Mouse (Mus musculus): ENCODE data around the gene Suclg2. TPM values are rescaled to one million over a fixed set of nuclear protein-coding genes. Genes with fewer than 3 reads are reported as not detected.
A peak's percentile ranks its signal among the peaks of the same experiment; 100 is the strongest.

Suclg2 gene
- total RNA-seq (2021) = 10 to 100 TPM; 14.1 to 17.3 TPM
- long read RNA-seq, experiment 1, transcript Suclg2-204 (11 exons, 3,367 nt) = major isoform, 28 of 31 reads
- long read RNA-seq, experiment 1, partial matches to known transcripts = 1 of 31 reads
- long read RNA-seq, experiment 1, other reads (novel, unspliced or antisense) = 2 of 31 reads
- long read RNA-seq, experiment 2, transcript Suclg2-204 (11 exons, 3,367 nt) = major isoform, 22 of 22 reads
- long read RNA-seq, experiment 2, partial matches to known transcripts = 0 of 22 reads
- long read RNA-seq, experiment 2, other reads (novel, unspliced or antisense) = 0 of 22 reads

GRCm38 (mm10) chr6:95718031-95718968 is at the start of gene Suclg2:
Gene Suclg2 (minus strand): TSS chr6:95718800.
- peak within 1 kb of the TSS; percentile 82 for H3K4me3 ChIP-seq
- TF ChIP-seq CTCF (IDR thresholded peaks at IDR 0.05) = no peak; the same call in none of the 2 replicates
- intact Hi-C loops (cut with DNase I) = loop anchor here (10.0 kb wide), 2 partner anchors 377 to 517 kb away; no protein-coding TSS in a partner anchor
- peak within 1 kb of the TSS; percentile 72 for H3K27ac ChIP-seq
- DNase-seq (ENCODE audit: extremely low spot score in 1 of 2, low spot score in 2 of 2) = peak; percentile 59 to 63

- no peak for TF ChIP-seq CTCF (IDR thresholded peaks at IDR 0.05)
- no peak for DNase-seq (ENCODE audit: extremely low spot score in 1 of 2, low spot score in 2 of 2)
- intact Hi-C loops (cut with DNase I) = no loop called here
- no peak overlapping the region for H3K27ac ChIP-seq
- H3K4me3 ChIP-seq = no peak overlapping the region
Observed at GRCm38 (mm10) chr6:95766566-95766965, 48.0 kb upstream of the Suclg2 start.

- DNase-seq (ENCODE audit: extremely low spot score in 1 of 2, low spot score in 2 of 2) = no peak
- no peak overlapping the region for H3K4me3 ChIP-seq
- no peak for TF ChIP-seq CTCF (IDR thresholded peaks at IDR 0.05)
- intact Hi-C loops (cut with DNase I) = no loop called here
- no peak overlapping the region for H3K27ac ChIP-seq
Observed at GRCm38 (mm10) chr6:95759558-95760172, 41.1 kb upstream of the Suclg2 start.

- H3K27ac ChIP-seq = no peak overlapping the region
- no peak overlapping the region for H3K4me3 ChIP-seq
- no peak for TF ChIP-seq CTCF (IDR thresholded peaks at IDR 0.05)
- no peak for DNase-seq (ENCODE audit: extremely low spot score in 1 of 2, low spot score in 2 of 2)
- intact Hi-C loops (cut with DNase I) = no loop called here
Observed at GRCm38 (mm10) chr6:95742378-95742777, 23.8 kb upstream of the Suclg2 start.

GRCm38 (mm10) chr6:95731570-95732367 is 13.2 kb upstream of the Suclg2 start:
- intact Hi-C loops (cut with DNase I) = no loop called here
- TF ChIP-seq CTCF (IDR thresholded peaks at IDR 0.05) = no peak
- Histone ChIP-seq H3K27ac (no peak overlapping the region), H3K4me3 (no peak overlapping the region)
- no peak for DNase-seq (ENCODE audit: extremely low spot score in 1 of 2, low spot score in 2 of 2)

- Histone ChIP-seq H3K27ac (no peak overlapping the region), H3K4me3 (no peak overlapping the region)
- intact Hi-C loops (cut with DNase I) = no loop called here
- TF ChIP-seq CTCF (IDR thresholded peaks at IDR 0.05) = no peak
- no peak for DNase-seq (ENCODE audit: extremely low spot score in 1 of 2, low spot score in 2 of 2)
Observed at GRCm38 (mm10) chr6:95729399-95729798, 10.8 kb upstream of the Suclg2 start.

- H3K4me3 ChIP-seq = no peak overlapping the region
- H3K27ac ChIP-seq = no peak overlapping the region
- intact Hi-C loops (cut with DNase I) = no loop called here
- TF ChIP-seq CTCF (IDR thresholded peaks at IDR 0.05) = no peak
- DNase-seq (ENCODE audit: extremely low spot score in 1 of 2, low spot score in 2 of 2) = no peak
Observed at GRCm38 (mm10) chr6:95725281-95725680, 6.7 kb upstream of the Suclg2 start.

GRCm38 (mm10) chr6:95723361-95723760 is 4.8 kb upstream of the Suclg2 start:
- no peak for DNase-seq (ENCODE audit: extremely low spot score in 1 of 2, low spot score in 2 of 2)
- Histone ChIP-seq H3K4me3 (no peak overlapping the region), H3K27ac (no peak overlapping the region)
- TF ChIP-seq CTCF (IDR thresholded peaks at IDR 0.05) = no peak
- intact Hi-C loops (cut with DNase I) = no loop called here

- H3K4me3 ChIP-seq = no peak overlapping the region
- no peak for TF ChIP-seq CTCF (IDR thresholded peaks at IDR 0.05)
- H3K27ac ChIP-seq = no peak overlapping the region
- intact Hi-C loops (cut with DNase I) = loop anchor here (10.0 kb wide), 2 partner anchors 375 to 515 kb away; no protein-coding TSS in a partner anchor
- DNase-seq (ENCODE audit: extremely low spot score in 1 of 2, low spot score in 2 of 2) = no peak
Observed at GRCm38 (mm10) chr6:95719791-95720190, 1.2 kb upstream of the Suclg2 start.

- no peak for DNase-seq (ENCODE audit: extremely low spot score in 1 of 2, low spot score in 2 of 2)
- no peak overlapping the region for H3K27ac ChIP-seq
- intact Hi-C loops (cut with DNase I) = loop anchor here (10.0 kb wide), 2 partner anchors 376 to 516 kb away; no protein-coding TSS in a partner anchor
- peak overlapping the region; percentile 82 for H3K4me3 ChIP-seq
- no peak for TF ChIP-seq CTCF (IDR thresholded peaks at IDR 0.05)
Observed at GRCm38 (mm10) chr6:95718969-95719333, 351 bp upstream of the Suclg2 start.

- no peak for DNase-seq (ENCODE audit: extremely low spot score in 1 of 2, low spot score in 2 of 2)
- intact Hi-C loops (cut with DNase I) = loop anchor here (10.0 kb wide), 2 partner anchors 378 to 518 kb away; no protein-coding TSS in a partner anchor
- no peak for TF ChIP-seq CTCF (IDR thresholded peaks at IDR 0.05)
- Histone ChIP-seq H3K4me3 (no peak overlapping the region), H3K27ac (no peak overlapping the region)
Observed at GRCm38 (mm10) chr6:95717071-95717470, 1.5 kb downstream of the Suclg2 start.

Data from left cerebral cortex, adult 2 months (tissue).